Mouse (Mus musculus) small intestine, adult 2 months (tissue): ENCODE measurements at regions not wholly inside any gene's neighbourhood (a gene's known extent, or its start where the extent isn't known, plus 50 kb on each side); places are given as distances from the start of the nearest gene placed in this dataset.

Experiments used
- CTCF ChIP-seq: fragments of 200-500 bp; IDR thresholded peaks from 2 replicates; pipeline ENCODE4 v1.5.1; 2012; ENCODE audit warnings: low read depth, mild to moderate bottlenecking, control low read depth, inconsistent platforms, low read length, moderate library complexity, mixed read lengths; ENCODE audit not compliant: insufficient replicate concordance, insufficient read length; ENCODE audit errors: extremely low read depth
- POLR2A ChIP-seq: fragments of 200-500 bp; IDR thresholded peaks from 2 replicates; pipeline ENCODE4 v1.6.1; 2012; ENCODE audit warnings: low read depth, mild to moderate bottlenecking, control low read depth, inconsistent platforms, low read length, moderate library complexity

DNA sequence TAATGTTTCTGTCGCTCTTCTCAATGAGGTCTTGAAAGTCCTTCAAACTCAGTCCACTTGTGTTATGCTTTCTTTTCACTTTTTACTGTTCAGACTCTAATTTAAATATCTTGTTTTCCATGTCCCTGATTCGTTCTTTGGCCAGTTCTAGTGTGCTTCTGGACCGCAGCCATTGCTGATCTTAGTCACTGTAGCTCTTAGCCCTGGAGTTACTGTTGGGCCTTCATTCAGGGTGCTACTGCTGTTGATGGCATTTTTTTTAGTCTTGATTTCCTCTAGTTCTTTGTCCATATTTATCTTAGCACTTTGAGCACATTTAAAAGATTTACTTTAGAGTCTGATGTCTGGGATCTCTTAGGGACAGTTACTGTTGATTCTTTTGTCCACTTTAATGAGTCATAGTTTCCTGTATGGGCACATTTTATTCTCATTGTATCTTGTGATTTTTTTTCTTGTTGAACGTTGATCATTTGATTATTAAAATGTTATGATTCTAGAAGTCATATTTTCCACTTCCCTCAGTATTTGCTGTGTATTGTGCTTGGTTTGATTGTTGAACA lies 127.8 kb downstream of the Cog6 start:
- TF ChIP-seq CTCF = no peak
- no peak for TF ChIP-seq POLR2A
